Mouse (Mus musculus): Measurements from ENCODE around the gene Galnt16. TPM values are rescaled to one million over a fixed set of nuclear protein-coding genes. Genes with fewer than 3 reads are reported as not detected.

The Galnt16 gene
- polyA plus RNA-seq, 1 experiment: 1.5 TPM

GRCm38 (mm10) chr12:80658661-80659060 is 140.6 kb downstream of the Galnt16 start:
- no peak overlapping the region for H3K27ac ChIP-seq (ENCODE audit: control insufficient read depth, insufficient read depth, low read depth, low read length)
- TF ChIP-seq CTCF (IDR thresholded peaks at IDR 0.05; ENCODE audit: control insufficient read depth, insufficient read depth, insufficient replicate concordance, low read depth, low read length): no peak
- no peak for TF ChIP-seq POLR2A (IDR thresholded peaks at IDR 0.05; ENCODE audit: control insufficient read depth, low read depth, low read length)

DNA sequence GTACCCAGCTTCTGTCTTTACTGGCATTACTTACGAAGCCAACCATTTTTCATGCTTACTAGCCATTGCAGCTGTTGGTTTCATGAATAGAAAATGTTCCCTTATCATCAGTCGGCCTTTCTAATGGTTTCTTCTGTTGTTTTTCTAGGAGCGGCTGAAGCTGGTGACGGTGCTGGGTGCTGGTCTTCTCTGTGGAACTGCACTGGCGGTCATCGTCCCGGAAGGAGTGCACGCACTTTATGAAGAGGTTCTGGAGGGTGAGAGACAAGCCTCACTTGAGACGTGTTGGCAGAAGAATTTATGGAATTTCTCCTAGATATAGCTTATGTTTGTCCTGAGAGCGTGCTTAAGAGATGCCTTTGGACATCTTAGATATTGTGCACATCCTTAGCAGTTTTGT is 144.2 kb downstream of the Galnt16 start:
- TF ChIP-seq CTCF (IDR thresholded peaks at IDR 0.05; ENCODE audit: control insufficient read depth, insufficient read depth, insufficient replicate concordance, low read depth, low read length) (no peak), POLR2A (IDR thresholded peaks at IDR 0.05; ENCODE audit: control insufficient read depth, low read depth, low read length) (no peak)
- Histone ChIP-seq H3K4me3 (ENCODE audit: control insufficient read depth, low read depth, low read length) (no peak overlapping the region), H3K27ac (ENCODE audit: control insufficient read depth, insufficient read depth, low read depth, low read length) (no peak overlapping the region), H3K36me3 (ENCODE audit: control insufficient read depth, insufficient read depth, low read length) (no peaks in the 10 kb centered on the region; the same call in 1 of the 2 replicates), H3K4me1 (ENCODE audit: control insufficient read depth, insufficient read depth, low read length) (no peaks in the 10 kb centered on the region), H3K27me3 (ENCODE audit: control insufficient read depth, insufficient read depth, low read length) (no peaks in the 10 kb centered on the region)

More at GRCm38 (mm10) chr12:80658661-80659060, 140.6 kb downstream of the Galnt16 start:
- no peaks in the 10 kb centered on the region for H3K36me3 ChIP-seq (ENCODE audit: control insufficient read depth, insufficient read depth, low read length)
- no peak overlapping the region for H3K4me3 ChIP-seq (ENCODE audit: control insufficient read depth, low read depth, low read length)
- H3K27me3 ChIP-seq (ENCODE audit: control insufficient read depth, insufficient read depth, low read length): no peaks in the 10 kb centered on the region
- no peaks in the 10 kb centered on the region for H3K4me1 ChIP-seq (ENCODE audit: control insufficient read depth, insufficient read depth, low read length)

DNA sequence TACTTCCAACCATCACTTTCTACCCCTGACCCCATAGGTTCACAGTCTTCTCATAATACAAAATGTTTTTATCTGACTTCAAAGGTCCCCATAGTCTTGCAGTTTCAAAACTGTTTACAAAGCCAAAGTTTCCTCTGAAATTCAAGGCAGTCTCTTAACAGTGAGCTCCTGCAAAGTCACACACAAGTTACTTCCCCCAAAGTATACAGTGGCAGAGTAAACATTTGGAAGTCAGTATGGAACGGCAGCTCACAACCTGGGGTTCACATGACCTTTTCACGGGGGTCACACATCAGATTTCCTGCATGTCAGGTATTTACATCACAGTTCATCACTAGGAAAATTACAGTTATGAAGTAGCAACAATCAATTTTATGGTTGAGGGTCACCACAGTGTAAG is 145.9 kb downstream of the Galnt16 start:
- Histone ChIP-seq H3K27ac (ENCODE audit: control insufficient read depth, insufficient read depth, low read depth, low read length) (no peak overlapping the region), H3K4me3 (ENCODE audit: control insufficient read depth, low read depth, low read length) (no peak overlapping the region), H3K4me1 (ENCODE audit: control insufficient read depth, insufficient read depth, low read length) (no peaks in the 10 kb centered on the region), H3K27me3 (ENCODE audit: control insufficient read depth, insufficient read depth, low read length) (no peaks in the 10 kb centered on the region), H3K36me3 (ENCODE audit: control insufficient read depth, insufficient read depth, low read length) (no peaks in the 10 kb centered on the region; the same call in 1 of the 2 replicates)
- TF ChIP-seq CTCF (IDR thresholded peaks at IDR 0.05; ENCODE audit: control insufficient read depth, insufficient read depth, insufficient replicate concordance, low read depth, low read length) (no peak), POLR2A (IDR thresholded peaks at IDR 0.05; ENCODE audit: control insufficient read depth, low read depth, low read length) (no peak)

DNA sequence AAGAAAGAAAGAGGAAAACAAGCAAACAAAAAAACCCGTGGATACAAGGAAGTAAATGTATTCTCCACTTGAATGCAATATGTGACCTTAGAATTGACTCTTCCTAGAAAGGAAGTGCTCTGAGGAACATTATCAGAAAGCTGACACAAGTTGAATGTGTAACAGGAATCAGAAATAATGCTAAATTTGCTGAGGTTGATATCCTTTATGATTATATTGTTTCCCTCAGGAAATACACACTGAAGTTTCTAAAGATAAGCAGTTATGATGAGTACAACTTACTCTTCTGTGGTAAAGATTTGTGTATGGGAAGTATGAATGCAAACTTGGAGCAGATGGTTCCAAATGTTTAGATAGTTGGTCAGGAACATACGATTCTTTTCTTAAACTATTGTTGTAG is 150.3 kb downstream of the Galnt16 start:
- TF ChIP-seq CTCF (IDR thresholded peaks at IDR 0.05; ENCODE audit: control insufficient read depth, insufficient read depth, insufficient replicate concordance, low read depth, low read length) (no peak), POLR2A (IDR thresholded peaks at IDR 0.05; ENCODE audit: control insufficient read depth, low read depth, low read length) (no peak)
- Histone ChIP-seq H3K36me3 (ENCODE audit: control insufficient read depth, insufficient read depth, low read length) (peaks cover 1% of the 10 kb centered on the region; the same call in 1 of the 2 replicates), H3K27me3 (ENCODE audit: control insufficient read depth, insufficient read depth, low read length) (no peaks in the 10 kb centered on the region), H3K4me1 (ENCODE audit: control insufficient read depth, insufficient read depth, low read length) (no peaks in the 10 kb centered on the region), H3K27ac (ENCODE audit: control insufficient read depth, insufficient read depth, low read depth, low read length) (no peak overlapping the region), H3K4me3 (ENCODE audit: control insufficient read depth, low read depth, low read length) (no peak overlapping the region)

GRCm38 (mm10) chr12:80673170-80673569 is 155.1 kb downstream of the Galnt16 start:
- Histone ChIP-seq H3K4me1 (ENCODE audit: control insufficient read depth, insufficient read depth, low read length) (no peaks in the 10 kb centered on the region), H3K27ac (ENCODE audit: control insufficient read depth, insufficient read depth, low read depth, low read length) (no peak overlapping the region), H3K27me3 (ENCODE audit: control insufficient read depth, insufficient read depth, low read length) (no peaks in the 10 kb centered on the region), H3K4me3 (ENCODE audit: control insufficient read depth, low read depth, low read length) (no peak overlapping the region), H3K36me3 (ENCODE audit: control insufficient read depth, insufficient read depth, low read length) (peaks cover 3% of the 10 kb centered on the region; the same call in 1 of the 2 replicates)
- TF ChIP-seq CTCF (IDR thresholded peaks at IDR 0.05; ENCODE audit: control insufficient read depth, insufficient read depth, insufficient replicate concordance, low read depth, low read length) (no peak), POLR2A (IDR thresholded peaks at IDR 0.05; ENCODE audit: control insufficient read depth, low read depth, low read length) (no peak)

Other genes starting within 250 kb of the Galnt16 start
- 97.1 and 102 TPM in 2 replicates for gene Dcaf5, start 81.7 kb upstream of the Galnt16 start, polyA plus RNA-seq (2012; rRNA removed)
- 19.0 and 24.2 TPM in 2 replicates for gene Exd2, start 55.2 kb upstream of the Galnt16 start, polyA plus RNA-seq (2012; rRNA removed)
- gene Slc39a9, start 125.6 kb downstream of the Galnt16 start, polyA plus RNA-seq (2012; rRNA removed): 10.7 and 12.0 TPM in 2 replicates
- 73.9 and 101 TPM in 2 replicates for gene Erh, start 126.1 kb downstream of the Galnt16 start, polyA plus RNA-seq (2012; rRNA removed)
- gene Plekhd1, start 174.3 kb downstream of the Galnt16 start, polyA plus RNA-seq (2012; rRNA removed): 6.9 and 7.6 TPM in 2 replicates
- 0.05 TPM in 2 replicates for gene Ccdc177, start 242.4 kb downstream of the Galnt16 start, polyA plus RNA-seq (2012; rRNA removed)